Mouse (Mus musculus) spleen, adult 2 months (tissue): ENCODE data around the gene Wnt5b. TPM values are rescaled to one million over a fixed set of nuclear protein-coding genes. Genes with fewer than 3 reads are reported as not detected.

Source experiments
- DNase-seq, 2 experiments: peaks; one replicate each; pipeline versions ENCODE4 v3.0.0 to v3.0.0-alpha.2; 2012 to 2021; ENCODE audit warnings: low spot score in 2 of 2, low read depth in 1 of 2
- H3K27ac ChIP-seq: fragments of 200-500 bp; 2 replicates; pipeline ENCODE4 v1.5.1; 2012; ENCODE audit warnings: low read length, inconsistent platforms; ENCODE audit not compliant: insufficient read depth
- H3K27me3 ChIP-seq: fragments of 200-500 bp; 2 replicates; pipeline ENCODE4 v1.6.1; 2012; ENCODE audit warnings: mild to moderate bottlenecking, moderate library complexity, low read length, inconsistent platforms; ENCODE audit not compliant: control insufficient read depth, insufficient read depth
- H3K36me3 ChIP-seq: fragments of 200-500 bp; 2 replicates; pipeline ENCODE4 v1.6.1; 2012; ENCODE audit warnings: mild to moderate bottlenecking, low read length, inconsistent platforms; ENCODE audit not compliant: control insufficient read depth, insufficient read depth
- H3K4me1 ChIP-seq: fragments of 200-500 bp; 2 replicates; pipeline ENCODE4 v1.6.1; 2011; ENCODE audit warnings: inconsistent platforms; ENCODE audit not compliant: control insufficient read depth, insufficient read depth, insufficient read length
- H3K4me3 ChIP-seq: fragments of 200-500 bp; 2 replicates; pipeline ENCODE4 v1.5.1; 2011; ENCODE audit warnings: mild to moderate bottlenecking, inconsistent platforms; ENCODE audit not compliant: insufficient read depth, insufficient read length; ENCODE audit errors: extremely low read depth
- CTCF ChIP-seq: fragments of 200-500 bp; IDR thresholded peaks from 2 replicates; pipeline ENCODE4 v1.5.1; 2011; ENCODE audit warnings: mild to moderate bottlenecking, inconsistent platforms; ENCODE audit not compliant: insufficient read depth, insufficient read length, insufficient replicate concordance; ENCODE audit errors: extremely low read depth
- POLR2A ChIP-seq: fragments of 200-500 bp; IDR thresholded peaks from 2 replicates; pipeline ENCODE4 v1.6.1; 2011; ENCODE audit warnings: low read depth, low read length, inconsistent platforms
- WGBS: fragments of 180-500 bp; shearing (Covaris S2); methylation state at CpG from one replicate; pipeline ENCODE4 v1.1.7; 2018; 5-methylcytosine and 5-hydroxymethylcytosine counted together
- polyA plus RNA-seq: library from polyadenylated mRNA; depleted of rRNA; stranded (reverse); fragments of >200 nt; gene quantifications from 2 replicates; pipeline ENCODE4 v1.2.3, GENCODE M21; 2012

The Wnt5b gene
- polyA plus RNA-seq, 1 experiment, result 1.3 TPM

DNA sequence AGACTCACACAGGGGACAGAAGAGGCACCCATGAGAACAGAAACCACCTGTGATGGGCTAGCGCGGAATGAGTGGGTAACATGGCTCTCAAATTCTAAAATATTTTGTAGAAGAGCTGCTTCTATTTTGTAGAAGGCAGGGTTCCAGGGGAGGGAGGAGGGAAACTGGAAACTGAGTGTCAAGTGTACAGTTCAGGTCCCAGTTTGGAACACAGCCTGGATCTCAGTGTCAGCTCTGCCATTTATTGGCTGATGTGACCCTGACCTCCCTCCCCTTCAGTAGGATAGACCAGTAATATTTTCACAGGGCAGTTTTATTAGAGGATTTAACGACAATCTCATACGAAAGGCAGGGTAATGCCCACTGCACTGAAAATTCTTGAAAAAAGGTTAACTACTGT is 32.6 kb upstream of the Wnt5b start:
- WGBS, result 98% methylated on average over 4 of the region's 4 CpGs
- Histone ChIP-seq H3K27me3 (no peaks in the 10 kb centered on the region), H3K4me3 (no peak overlapping the region), H3K36me3 (0 out of 2 replicates have a peak, but pooled peaks cover 1% of the 10 kb centered on the region), H3K4me1 (no peaks in the 10 kb centered on the region), H3K27ac (no peak overlapping the region)
- TF ChIP-seq CTCF, result no peak
- TF ChIP-seq POLR2A, result no peak
- DNase-seq, result no peak

DNA sequence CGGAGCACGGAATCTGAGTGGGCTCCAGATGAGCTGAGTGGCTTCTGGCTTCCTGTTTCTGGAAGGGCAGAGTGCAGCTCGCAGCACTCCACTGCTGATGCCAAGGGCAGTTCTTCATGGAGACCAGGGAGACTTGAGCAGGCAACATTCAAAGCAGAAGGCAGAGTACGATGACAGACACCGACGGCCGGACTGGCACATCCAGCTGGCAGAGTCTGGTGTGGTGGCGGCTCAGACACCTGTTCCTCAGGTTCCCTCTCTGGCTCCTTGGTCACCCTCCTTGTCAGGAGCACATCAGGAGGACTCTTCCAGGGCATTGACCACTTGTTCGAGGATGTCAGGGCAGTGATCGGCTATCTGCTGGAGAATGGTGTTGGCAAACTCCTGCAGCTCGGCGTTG is 31.2 kb upstream of the Wnt5b start:
- H3K36me3 ChIP-seq, result 0 out of 2 replicates have a peak, but pooled peaks cover 1% of the 10 kb centered on the region
- TF ChIP-seq CTCF (no peak), POLR2A (no peak)
- WGBS, result 91% methylated on average over 12 of the region's 12 CpGs
- no peak overlapping the region for H3K27ac ChIP-seq
- H3K27me3 ChIP-seq, result no peaks in the 10 kb centered on the region
- H3K4me3 ChIP-seq, result no peak overlapping the region
- H3K4me1 ChIP-seq, result no peaks in the 10 kb centered on the region
- no peak for DNase-seq

DNA sequence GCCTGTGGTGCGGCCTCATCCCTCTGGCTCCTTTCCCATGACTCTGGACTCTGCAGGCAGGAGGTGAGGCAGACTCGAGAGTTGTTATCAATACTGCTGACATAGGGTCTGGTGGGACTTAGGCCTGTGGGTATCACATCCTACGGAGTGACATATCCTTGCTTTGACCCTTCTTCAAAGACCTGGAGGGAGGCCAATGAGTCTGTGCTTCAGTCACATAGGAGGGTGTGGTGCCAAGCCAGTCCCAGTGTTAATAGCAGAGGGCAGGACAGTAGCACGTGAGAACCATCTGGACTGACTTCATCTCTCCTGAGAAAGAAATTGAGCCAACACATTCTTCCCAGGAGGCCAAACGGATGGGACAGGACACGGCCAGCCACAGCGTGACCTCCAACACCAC is 28.1 kb upstream of the Wnt5b start:
- H3K27me3 ChIP-seq, result no peaks in the 10 kb centered on the region
- no peaks in the 10 kb centered on the region for H3K4me1 ChIP-seq
- no peak for DNase-seq
- H3K27ac ChIP-seq, result no peak overlapping the region
- H3K36me3 ChIP-seq, result 0 out of 2 replicates have a peak, but pooled peaks cover 1% of the 10 kb centered on the region
- WGBS, result 91% methylated on average over 7 of the region's 7 CpGs
- no peak overlapping the region for H3K4me3 ChIP-seq
- TF ChIP-seq CTCF (no peak), POLR2A (no peak)

DNA sequence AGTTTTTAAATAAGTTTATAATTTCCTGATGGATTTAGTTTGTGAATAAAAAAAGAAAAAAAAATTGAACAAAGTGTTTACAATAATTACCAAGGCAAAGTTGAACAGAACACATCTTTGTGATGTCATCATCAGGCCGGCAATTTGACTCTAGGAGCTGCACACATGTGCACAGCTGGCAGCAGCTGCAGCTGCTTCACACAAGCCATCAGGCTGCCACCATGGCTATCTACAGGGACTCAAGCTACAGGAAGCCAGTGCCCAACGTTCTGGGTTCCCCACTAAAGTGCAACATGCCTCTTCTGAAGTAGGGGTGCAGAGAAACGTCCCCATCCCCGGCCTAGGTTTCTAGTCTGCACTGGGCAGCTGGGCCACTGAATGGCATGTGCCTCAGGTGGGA is 26.6 kb upstream of the Wnt5b start:
- Histone ChIP-seq H3K4me1 (no peaks in the 10 kb centered on the region), H3K4me3 (no peak overlapping the region), H3K36me3 (0 out of 2 replicates have a peak, but pooled peaks cover 1% of the 10 kb centered on the region), H3K27ac (no peak overlapping the region), H3K27me3 (no peaks in the 10 kb centered on the region)
- no peak for TF ChIP-seq CTCF
- TF ChIP-seq POLR2A, result no peak
- no peak for DNase-seq
- 66% methylated on average over 4 of the region's 4 CpGs for WGBS

DNA sequence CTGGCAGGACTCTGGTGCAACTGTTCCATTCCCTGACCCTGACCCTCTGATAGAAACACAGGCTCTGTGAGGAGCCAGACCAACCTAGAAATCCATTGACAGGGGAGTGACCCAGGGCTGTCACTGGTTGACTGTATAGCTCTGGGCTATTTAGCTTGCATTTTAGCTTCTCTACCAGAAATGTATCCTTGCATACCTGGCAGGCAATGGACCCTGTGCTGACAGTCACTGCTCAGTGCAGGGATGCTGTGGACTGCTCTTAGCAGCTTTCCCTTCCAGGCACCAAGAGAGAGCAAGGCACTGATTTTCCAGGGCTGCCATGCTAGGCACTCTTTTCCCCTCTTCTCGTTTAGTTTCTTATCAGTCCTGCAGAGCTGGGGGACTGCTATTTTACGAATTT is 24.2 kb upstream of the Wnt5b start:
- H3K4me3 ChIP-seq, result no peak overlapping the region
- no peak for TF ChIP-seq POLR2A
- no peak for TF ChIP-seq CTCF
- no peaks in the 10 kb centered on the region for H3K4me1 ChIP-seq
- no peaks in the 10 kb centered on the region for H3K27me3 ChIP-seq
- no peak overlapping the region for H3K27ac ChIP-seq
- H3K36me3 ChIP-seq, result no peaks in the 10 kb centered on the region
- DNase-seq, result no peak
- WGBS, result 84% methylated on average over 2 of the region's 2 CpGs

DNA sequence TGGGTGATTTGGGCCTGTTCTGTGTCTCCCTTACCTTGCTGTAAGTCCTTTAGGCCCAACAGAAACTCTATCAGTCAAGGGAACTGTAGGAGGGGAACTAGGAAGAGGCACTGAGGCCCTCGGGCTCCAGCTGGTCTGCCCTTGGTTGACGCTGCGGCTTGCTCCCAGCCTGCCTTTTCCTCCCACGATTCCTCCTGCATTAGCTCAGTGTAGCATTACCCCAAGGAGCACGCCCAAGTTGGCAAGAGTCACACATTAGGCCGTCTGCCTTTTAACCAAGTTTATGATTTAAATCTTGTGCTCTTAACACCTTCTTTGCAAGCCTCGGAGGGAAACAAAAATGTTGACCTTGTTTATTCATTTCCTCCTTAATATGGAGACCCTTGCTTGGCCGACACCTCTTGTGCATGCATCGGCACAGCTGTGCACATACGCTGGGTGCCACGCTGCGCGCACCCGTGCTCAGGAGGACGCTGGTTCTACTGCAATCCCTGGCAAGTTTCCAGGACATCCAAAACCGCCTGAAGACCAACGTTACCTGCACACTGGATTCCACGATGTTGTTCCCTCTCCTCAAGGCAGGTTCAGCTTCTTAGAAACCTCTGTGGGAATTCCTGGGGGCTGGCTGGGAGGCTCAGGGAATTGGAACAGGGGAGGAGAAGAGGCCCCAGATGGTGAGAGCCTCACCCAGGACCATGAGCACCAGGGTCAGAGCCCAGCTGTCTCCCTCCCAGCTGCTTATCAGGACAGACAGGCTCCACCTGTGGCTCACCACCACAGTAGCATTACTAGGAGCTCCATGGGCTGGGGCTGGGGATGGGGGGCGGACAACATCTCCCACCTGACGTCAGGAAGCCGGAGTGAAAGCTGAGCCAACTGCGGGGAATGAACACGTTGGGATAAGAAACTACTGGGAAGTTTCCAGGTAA is 21.6 kb upstream of the Wnt5b start:
- Histone ChIP-seq H3K4me3 (no peak overlapping the region), H3K36me3 (no peaks in the 10 kb centered on the region), H3K4me1 (no peaks in the 10 kb centered on the region), H3K27ac (no peak overlapping the region), H3K27me3 (no peaks in the 10 kb centered on the region)
- no peak for DNase-seq
- TF ChIP-seq POLR2A, result no peak
- no peak for TF ChIP-seq CTCF
- 81% methylated on average over 23 of the region's 23 CpGs for WGBS

DNA sequence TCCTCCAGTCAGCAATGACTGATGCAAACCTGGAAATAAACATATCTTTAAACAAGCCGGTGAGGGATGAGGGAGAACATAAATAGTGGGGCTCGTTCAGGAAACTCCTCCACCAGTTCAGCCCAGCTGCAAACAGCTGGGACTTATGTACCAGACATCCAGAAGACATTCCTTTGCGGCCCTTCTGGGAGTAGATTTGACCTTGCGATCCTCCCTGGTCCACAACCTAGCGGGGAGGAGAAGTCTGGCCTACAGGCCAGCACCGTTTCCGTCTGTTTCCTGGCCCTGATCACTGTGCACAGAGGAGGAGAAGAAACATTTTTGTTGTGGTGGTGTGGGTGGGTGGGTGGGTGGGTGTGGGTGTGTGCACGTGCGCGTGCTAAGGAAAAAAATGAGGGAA is 18.4 kb upstream of the Wnt5b start:
- no peak for TF ChIP-seq CTCF
- TF ChIP-seq POLR2A, result no peak
- Histone ChIP-seq H3K36me3 (no peaks in the 10 kb centered on the region), H3K27ac (no peak overlapping the region), H3K27me3 (no peaks in the 10 kb centered on the region), H3K4me3 (no peak overlapping the region), H3K4me1 (no peaks in the 10 kb centered on the region)
- no peak for DNase-seq
- WGBS, result 77% methylated on average over 10 of the region's 10 CpGs
